Comparison of ENCODE assay signal across 9 mouse cellular contexts in genomic region chr13:56895386-56895785, GRCm38 (mm10). TPM values are rescaled to one million over a fixed set of nuclear protein-coding genes. Genes with fewer than 3 reads are reported as not detected.
DNase-seq lines count a peak whose midpoint lies in the region; ATAC-seq lines count a peak whose summit lies in the region.
"Had no signal": no experiment of that assay in that cellular context is flagged by ENCODE, and none has a peak within 500 bp of the region (broad histone marks: within the 10 kb centered on the region; RNA-seq: fewer than 3 reads in every experiment).

No protein-coding gene starts in this region.

- DNase-seq in intestine, embryonic 14.5 days (ENCODE audit: low spot score) = peak; percentile 94
- DNase-seq in NIH3T3 (ENCODE audit: low read depth) = peak; percentile 54
- peak; percentile 64 to 85 for DNase-seq in heart, postnatal 10 days
- peak; percentile 72 for DNase-seq in liver, embryonic 11.5 days (ENCODE audit: low spot score)

- no peak for ATAC-seq in intestine, embryonic 14.5 days (replicated peaks; ENCODE audit: low FRiP score, low TSS enrichment, low read depth)
- no peak for ATAC-seq in intestine, embryonic 15.5 days
- ATAC-seq in common myeloid progenitor, adult 5-6 weeks (replicated peaks; ENCODE audit: low read depth, poor library complexity, severe bottlenecking) = 0 out of 2 replicates have a peak, but pooled peaks have one; percentile 50
- no peak for ATAC-seq in liver, embryonic 11.5 days (replicated peaks; ENCODE audit: low FRiP score)
- no peak for ATAC-seq in neural tube, embryonic 14.5 days (ENCODE audit: low read depth)
- ATAC-seq in intestine, embryonic 16.5 days = no peak

- H3K4me1 ChIP-seq in intestine, embryonic 14.5 days (replicated peaks; ENCODE audit: control insufficient read depth, insufficient read depth, low read length) = no peaks in the 10 kb centered on the region
- no peaks in the 10 kb centered on the region for H3K4me1 ChIP-seq in intestine, embryonic 15.5 days (replicated peaks)
- H3K4me1 ChIP-seq in liver, embryonic 11.5 days (replicated peaks; ENCODE audit: control insufficient read depth, insufficient read depth, low read length) = no peaks in the 10 kb centered on the region
- no peaks in the 10 kb centered on the region for H3K4me1 ChIP-seq in neural tube, embryonic 14.5 days (ENCODE audit: control insufficient read depth, insufficient read depth, low read length)
- no peaks in the 10 kb centered on the region for H3K4me1 ChIP-seq in intestine, embryonic 16.5 days (ENCODE audit: control insufficient read depth, insufficient read depth, low read length)
- H3K4me1 ChIP-seq: heart, embryonic 13.5 days had no signal

- WGBS in intestine, embryonic 14.5 days = 3% methylated on average over 17 of the region's 17 CpGs
- WGBS in intestine, embryonic 15.5 days = 3% methylated on average over 17 of the region's 17 CpGs
- 7% methylated on average over 17 of the region's 17 CpGs for WGBS in liver, embryonic 11.5 days
- WGBS in neural tube, embryonic 14.5 days = 3% methylated on average over 17 of the region's 17 CpGs
- WGBS in intestine, embryonic 16.5 days = 2% methylated on average over 17 of the region's 17 CpGs

- no peaks in the 10 kb centered on the region for H3K27me3 ChIP-seq in intestine, embryonic 14.5 days (replicated peaks; ENCODE audit: control insufficient read depth, insufficient read depth, low read length)
- peaks cover 7% of the 10 kb centered on the region; the same call in 1 of the 2 replicates for H3K27me3 ChIP-seq in intestine, embryonic 15.5 days (replicated peaks)
- H3K27me3 ChIP-seq in liver, embryonic 11.5 days (replicated peaks; ENCODE audit: control insufficient read depth, insufficient read depth, low read length) = no peaks in the 10 kb centered on the region
- H3K27me3 ChIP-seq in neural tube, embryonic 14.5 days (ENCODE audit: control insufficient read depth, insufficient read depth, low read length) = no peaks in the 10 kb centered on the region
- no peaks in the 10 kb centered on the region for H3K27me3 ChIP-seq in intestine, embryonic 16.5 days (replicated peaks; ENCODE audit: control insufficient read depth, insufficient read depth, low read length)

- H3K9ac ChIP-seq in intestine, embryonic 14.5 days (ENCODE audit: low read length) = no peak overlapping the region
- no peak overlapping the region for H3K9ac ChIP-seq in intestine, embryonic 15.5 days
- no peak overlapping the region for H3K9ac ChIP-seq in liver, embryonic 11.5 days (ENCODE audit: low read depth, low read length)
- peak overlapping the region; percentile 28; the same call in 1 of the 2 replicates for H3K9ac ChIP-seq in neural tube, embryonic 14.5 days (replicated peaks; ENCODE audit: low read depth, low read length)
- no peak overlapping the region for H3K9ac ChIP-seq in intestine, embryonic 16.5 days (ENCODE audit: low read depth, low read length)
- H3K9ac ChIP-seq: heart, embryonic 13.5 days had no signal

- H3K4me2 ChIP-seq in intestine, embryonic 14.5 days (ENCODE audit: low read length) = no peak overlapping the region
- H3K4me2 ChIP-seq in intestine, embryonic 15.5 days (replicated peaks) = no peak overlapping the region
- no peak overlapping the region for H3K4me2 ChIP-seq in liver, embryonic 11.5 days
- H3K4me2 ChIP-seq in neural tube, embryonic 14.5 days (ENCODE audit: low read depth, low read length) = peak overlapping the region; percentile 46
- no peak overlapping the region for H3K4me2 ChIP-seq in intestine, embryonic 16.5 days (ENCODE audit: low read depth, low read length)
- H3K4me2 ChIP-seq: heart, embryonic 13.5 days had no signal

- no peaks in the 10 kb centered on the region for H3K36me3 ChIP-seq in intestine, embryonic 14.5 days (ENCODE audit: control insufficient read depth, insufficient read depth, low read length)
- no peaks in the 10 kb centered on the region for H3K36me3 ChIP-seq in intestine, embryonic 15.5 days
- H3K36me3 ChIP-seq in liver, embryonic 11.5 days (ENCODE audit: control insufficient read depth, insufficient read depth, low read length) = no peaks in the 10 kb centered on the region
- no peaks in the 10 kb centered on the region for H3K36me3 ChIP-seq in neural tube, embryonic 14.5 days (ENCODE audit: control insufficient read depth, insufficient read depth, low read length)
- no peaks in the 10 kb centered on the region for H3K36me3 ChIP-seq in intestine, embryonic 16.5 days (ENCODE audit: control insufficient read depth, insufficient read depth, low read length)
- H3K36me3 ChIP-seq: heart, embryonic 13.5 days had no signal

- no peak overlapping the region for H3K4me3 ChIP-seq in intestine, embryonic 14.5 days (ENCODE audit: low read depth, low read length)
- no peak overlapping the region for H3K4me3 ChIP-seq in intestine, embryonic 15.5 days (replicated peaks)
- no peak overlapping the region for H3K4me3 ChIP-seq in liver, embryonic 11.5 days (ENCODE audit: low read depth, low read length)
- H3K4me3 ChIP-seq in neural tube, embryonic 14.5 days (ENCODE audit: low read depth, low read length) = peak overlapping the region; percentile 29
- no peak overlapping the region for H3K4me3 ChIP-seq in intestine, embryonic 16.5 days (ENCODE audit: low read length)
- H3K4me3 ChIP-seq: heart, embryonic 13.5 days had no signal

- intact Hi-C loops in heart, postnatal 10 days (cut with DNase I) = loop anchor here (10.0 kb wide), 1 partner anchor 349 kb away; no protein-coding TSS in a partner anchor

- no peaks in the 10 kb centered on the region for H3K9me3 ChIP-seq in intestine, embryonic 14.5 days (ENCODE audit: control insufficient read depth, low read length)
- no peaks in the 10 kb centered on the region for H3K9me3 ChIP-seq in intestine, embryonic 15.5 days
- no peaks in the 10 kb centered on the region for H3K9me3 ChIP-seq in liver, embryonic 11.5 days (ENCODE audit: control insufficient read depth, low read length)
- H3K9me3 ChIP-seq in neural tube, embryonic 14.5 days (ENCODE audit: control insufficient read depth, low read length) = no peaks in the 10 kb centered on the region
- H3K9me3 ChIP-seq in intestine, embryonic 16.5 days (ENCODE audit: control insufficient read depth, low read length) = no peaks in the 10 kb centered on the region
- H3K9me3 ChIP-seq: heart, embryonic 13.5 days had no signal

- H3K27ac ChIP-seq in intestine, embryonic 14.5 days (ENCODE audit: low read depth) = no peak overlapping the region
- H3K27ac ChIP-seq in intestine, embryonic 15.5 days = no peak overlapping the region
- no peak overlapping the region for H3K27ac ChIP-seq in liver, embryonic 11.5 days (ENCODE audit: low read depth, low read length)
- no peak overlapping the region for H3K27ac ChIP-seq in neural tube, embryonic 14.5 days (ENCODE audit: low read depth, low read length)
- H3K27ac ChIP-seq in intestine, embryonic 16.5 days (ENCODE audit: low read length) = no peak overlapping the region
- H3K27ac ChIP-seq: heart, embryonic 13.5 days had no signal

RNA-seq across cellular contexts. Expression of gene Trpc7, which starts 0.4 kb away (rescaled TPM):
- polyA plus RNA-seq in intestine, embryonic 14.5 days (2014; fragmentation: Nextera tagmentation; extraction: Ambion mirVana) = 0.27 TPM in 1 of 2 replicates, not detected in the other
- polyA plus RNA-seq in intestine, embryonic 15.5 days (2015; fragmentation: Nextera tagmentation; extraction: Ambion mirVana) = 0.21 and 0.30 TPM in 2 replicates
- not detected in 2 replicates for total RNA-seq in common myeloid progenitor, adult 5-6 weeks (2017)
- under 1 TPM; 0.10 to 0.12 TPM for total RNA-seq in heart, postnatal 10 days (2021)
- polyA plus RNA-seq in liver, embryonic 11.5 days (2014; fragmentation: Nextera tagmentation; extraction: Ambion mirVana) = not detected in 2 replicates
- polyA plus RNA-seq in neural tube, embryonic 14.5 days (2014; fragmentation: Nextera tagmentation; extraction: Ambion mirVana) = 3.1 and 4.9 TPM in 2 replicates
- 0.21 and 0.24 TPM in 2 replicates for polyA plus RNA-seq in intestine, embryonic 16.5 days (2015; fragmentation: Nextera tagmentation; extraction: Ambion mirVana)
